Mouse (Mus musculus): ENCODE measurements at regions not wholly inside any gene's neighbourhood (a gene's known extent, or its start where the extent isn't known, plus 50 kb on each side); places are given as distances from the start of the nearest gene placed in this dataset.

GRCm38 (mm10) chr10:84054551-84055336 is 332.1 kb downstream of the 1500009L16Rik start:
- no peaks in the 10 kb centered on the region for H3K4me1 ChIP-seq (replicated peaks; ENCODE audit: control insufficient read depth, insufficient read depth, low read length)
- no peaks in the 10 kb centered on the region for H3K36me3 ChIP-seq (ENCODE audit: control insufficient read depth, insufficient read depth, low read length)
- DNase-seq, result no peak
- H3K27ac ChIP-seq (ENCODE audit: control insufficient read depth, insufficient read depth, low read length), result no peak overlapping the region
- no peak overlapping the region for H3K4me3 ChIP-seq (ENCODE audit: control insufficient read depth, insufficient read depth, low read length)
- 88% methylated on average over 6 of the region's 6 CpGs for WGBS
- H3K27me3 ChIP-seq (ENCODE audit: control insufficient read depth, insufficient read depth, low read length), result no peaks in the 10 kb centered on the region
- TF ChIP-seq POLR2A (IDR thresholded peaks at IDR 0.05; ENCODE audit: control insufficient read depth, extremely low read depth, insufficient read depth, low read length, poor library complexity), result no peak
- TF ChIP-seq CTCF (IDR thresholded peaks at IDR 0.05; ENCODE audit: borderline replicate concordance, control insufficient read depth, extremely low read depth, insufficient read depth, low read length, poor library complexity), result no peak

DNA sequence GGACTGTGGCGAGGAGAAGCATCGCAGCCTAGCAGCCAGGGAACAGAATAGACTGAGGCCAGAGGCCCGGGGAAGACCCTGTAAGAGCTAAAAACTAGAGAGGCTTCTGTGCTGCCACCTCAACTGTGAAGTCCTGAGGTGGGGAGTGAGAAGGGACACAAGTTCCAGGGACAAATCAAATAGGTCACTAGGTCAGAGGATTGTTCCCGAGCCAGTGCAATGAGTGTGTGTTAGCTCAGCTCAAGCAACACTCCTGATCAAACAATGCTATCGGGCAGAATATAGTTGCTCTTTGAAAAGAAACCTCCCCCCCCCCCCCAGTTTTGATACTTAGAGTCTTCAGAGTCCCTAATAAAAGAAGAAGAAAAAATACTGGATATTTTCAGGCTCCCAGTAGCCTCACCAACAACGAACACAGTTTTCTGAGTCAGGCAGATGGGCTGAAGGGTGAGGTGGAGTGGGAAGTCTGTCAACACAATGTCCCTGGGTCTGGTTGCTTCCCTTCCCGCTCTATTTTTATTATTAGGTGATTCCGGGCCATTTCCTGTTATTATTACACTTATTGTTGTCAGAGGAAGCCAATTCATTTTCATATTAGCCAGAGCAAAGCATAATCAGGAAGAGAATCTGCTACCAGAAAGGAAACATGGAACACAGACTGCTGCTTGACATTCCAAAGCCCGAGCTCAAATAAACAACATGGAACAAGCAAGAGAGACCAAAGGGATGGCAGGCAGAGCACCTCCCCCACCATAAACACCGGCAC is 332.9 kb downstream of the 1500009L16Rik start:
- DNase-seq, result no peak
- no peak for TF ChIP-seq POLR2A (IDR thresholded peaks at IDR 0.05; ENCODE audit: control insufficient read depth, extremely low read depth, insufficient read depth, low read length, poor library complexity)
- TF ChIP-seq CTCF (IDR thresholded peaks at IDR 0.05; ENCODE audit: borderline replicate concordance, control insufficient read depth, extremely low read depth, insufficient read depth, low read length, poor library complexity), result no peak
- Histone ChIP-seq H3K4me1 (replicated peaks; ENCODE audit: control insufficient read depth, insufficient read depth, low read length) (peaks cover 2% of the 10 kb centered on the region), H3K4me3 (ENCODE audit: control insufficient read depth, insufficient read depth, low read length) (no peak overlapping the region), H3K36me3 (ENCODE audit: control insufficient read depth, insufficient read depth, low read length) (no peaks in the 10 kb centered on the region), H3K27ac (ENCODE audit: control insufficient read depth, insufficient read depth, low read length) (no peak overlapping the region), H3K27me3 (ENCODE audit: control insufficient read depth, insufficient read depth, low read length) (no peaks in the 10 kb centered on the region)
- WGBS, result 94% methylated on average over 10 of the region's 10 CpGs

DNA sequence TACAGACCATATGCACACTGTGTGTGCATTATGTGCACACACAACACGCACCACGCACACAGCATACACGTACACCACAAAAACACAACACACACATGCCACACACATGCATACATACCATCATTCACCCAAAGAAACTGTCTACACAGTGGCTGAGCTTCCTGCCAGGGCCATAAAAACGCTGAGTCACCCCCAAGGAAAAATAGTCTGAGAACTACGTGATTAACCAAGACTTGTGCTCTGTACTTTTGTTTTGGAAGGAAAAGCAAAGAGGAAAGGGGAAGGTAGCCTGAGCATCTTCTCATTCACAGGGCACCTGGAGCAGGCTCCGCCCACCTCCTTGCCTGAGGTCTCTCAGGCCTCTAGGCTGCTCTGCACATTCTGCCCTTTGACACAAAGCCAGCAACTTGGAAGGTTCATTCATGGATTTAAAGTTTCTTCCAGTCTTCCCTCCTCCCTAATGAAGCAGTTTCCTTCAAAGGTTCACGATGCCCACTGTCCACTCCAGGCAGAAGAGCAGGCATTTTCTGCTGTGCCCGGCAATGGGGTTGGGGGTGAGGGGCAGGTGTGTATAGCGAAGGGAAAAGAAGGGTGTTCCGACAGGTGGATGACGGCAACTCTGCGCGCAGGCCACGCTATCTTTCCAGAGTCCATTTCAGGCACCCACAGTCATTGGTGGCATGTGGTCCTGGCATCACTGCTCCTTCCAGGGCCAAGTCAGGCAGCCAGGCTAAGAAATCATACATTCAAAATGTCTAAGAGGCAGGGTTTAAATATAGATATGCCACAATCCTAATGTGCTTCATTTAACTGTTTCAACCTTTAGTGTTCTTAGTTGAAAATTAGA is 333.9 kb downstream of the 1500009L16Rik start:
- H3K36me3 ChIP-seq (ENCODE audit: control insufficient read depth, insufficient read depth, low read length), result no peaks in the 10 kb centered on the region
- no peak overlapping the region for H3K27ac ChIP-seq (ENCODE audit: control insufficient read depth, insufficient read depth, low read length)
- WGBS, result 70% methylated on average over 14 of the region's 14 CpGs
- no peaks in the 10 kb centered on the region for H3K27me3 ChIP-seq (ENCODE audit: control insufficient read depth, insufficient read depth, low read length)
- peaks cover 8% of the 10 kb centered on the region for H3K4me1 ChIP-seq (replicated peaks; ENCODE audit: control insufficient read depth, insufficient read depth, low read length)
- no peak for DNase-seq
- H3K4me3 ChIP-seq (ENCODE audit: control insufficient read depth, insufficient read depth, low read length), result no peak overlapping the region
- no peak for TF ChIP-seq POLR2A (IDR thresholded peaks at IDR 0.05; ENCODE audit: control insufficient read depth, extremely low read depth, insufficient read depth, low read length, poor library complexity)

- H3K27ac ChIP-seq (ENCODE audit: control insufficient read depth, insufficient read depth, low read length), result no peak overlapping the region
- TF ChIP-seq POLR2A (IDR thresholded peaks at IDR 0.05; ENCODE audit: control insufficient read depth, extremely low read depth, insufficient read depth, low read length, poor library complexity), result no peak
- no peak for TF ChIP-seq CTCF (IDR thresholded peaks at IDR 0.05; ENCODE audit: borderline replicate concordance, control insufficient read depth, extremely low read depth, insufficient read depth, low read length, poor library complexity)
- H3K4me3 ChIP-seq (ENCODE audit: control insufficient read depth, insufficient read depth, low read length), result no peak overlapping the region
- H3K27me3 ChIP-seq (ENCODE audit: control insufficient read depth, insufficient read depth, low read length), result no peaks in the 10 kb centered on the region
- 94% methylated on average over 2 of the region's 2 CpGs for WGBS
- no peaks in the 10 kb centered on the region for H3K36me3 ChIP-seq (ENCODE audit: control insufficient read depth, insufficient read depth, low read length)
- DNase-seq, result no peak
- peaks cover 8% of the 10 kb centered on the region for H3K4me1 ChIP-seq (replicated peaks; ENCODE audit: control insufficient read depth, insufficient read depth, low read length)
Observed at GRCm38 (mm10) chr10:84058301-84058700, 335.6 kb downstream of the 1500009L16Rik start.

DNA sequence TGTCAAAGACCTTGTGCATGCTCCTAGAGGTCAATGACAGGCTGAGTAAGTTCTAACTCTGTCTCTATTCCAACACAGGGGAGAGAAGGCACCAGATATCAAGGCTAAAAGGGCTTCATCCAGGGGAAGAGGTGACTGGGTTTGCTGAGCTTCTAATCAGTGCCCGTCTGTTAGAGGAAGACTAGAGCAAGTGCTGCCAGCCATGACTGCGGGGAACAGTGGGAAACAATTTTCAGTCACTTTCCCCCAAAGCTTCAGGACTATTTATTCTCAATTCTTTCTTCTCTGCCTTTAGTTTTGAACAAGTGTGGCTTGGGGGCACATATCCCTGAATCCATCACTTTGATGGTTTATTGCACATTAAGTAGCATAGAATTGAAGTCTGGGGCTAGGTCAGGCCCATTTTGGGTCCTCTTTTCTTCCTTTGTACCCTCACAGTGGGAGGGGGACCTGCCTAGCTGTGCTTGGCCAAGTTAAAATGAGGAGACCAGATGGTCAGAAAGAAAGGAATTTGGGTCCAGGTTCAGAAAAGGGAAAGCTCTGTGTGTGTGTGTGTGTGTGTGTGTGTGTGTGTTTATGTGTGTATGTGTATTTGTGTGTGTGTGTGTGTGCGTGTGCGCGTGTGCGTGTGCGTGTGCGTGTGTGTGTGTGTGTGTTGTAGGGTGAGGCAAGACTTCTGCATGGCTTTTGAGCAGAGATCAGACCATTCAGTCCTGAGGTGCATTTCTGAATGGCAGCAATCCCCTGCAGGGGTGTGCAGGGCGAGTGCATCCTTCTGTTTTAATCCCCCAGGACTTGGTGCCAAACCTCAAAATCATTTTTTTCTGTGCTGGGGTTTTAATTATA is 337.2 kb downstream of the 1500009L16Rik start:
- 87% methylated on average over 9 of the region's 9 CpGs for WGBS
- H3K36me3 ChIP-seq (ENCODE audit: control insufficient read depth, insufficient read depth, low read length), result no peaks in the 10 kb centered on the region
- no peaks in the 10 kb centered on the region for H3K27me3 ChIP-seq (ENCODE audit: control insufficient read depth, insufficient read depth, low read length)
- H3K27ac ChIP-seq (ENCODE audit: control insufficient read depth, insufficient read depth, low read length), result no peak overlapping the region
- peaks cover 8% of the 10 kb centered on the region for H3K4me1 ChIP-seq (replicated peaks; ENCODE audit: control insufficient read depth, insufficient read depth, low read length)
- no peak overlapping the region for H3K4me3 ChIP-seq (ENCODE audit: control insufficient read depth, insufficient read depth, low read length)
- no peak for DNase-seq
- TF ChIP-seq POLR2A (IDR thresholded peaks at IDR 0.05; ENCODE audit: control insufficient read depth, extremely low read depth, insufficient read depth, low read length, poor library complexity) (no peak), CTCF (IDR thresholded peaks at IDR 0.05; ENCODE audit: borderline replicate concordance, control insufficient read depth, extremely low read depth, insufficient read depth, low read length, poor library complexity) (no peak)

Data from thymus, adult 2 months (tissue).